In genomic region chr6:108723236-108723635, GRCm38 (mm10) we compare ENCODE assay signal across 28 mouse cellular contexts. TPM values are rescaled to one million over a fixed set of nuclear protein-coding genes. Genes with fewer than 3 reads are reported as not detected.
DNase-seq lines count a peak whose midpoint lies in the region; ATAC-seq lines count a peak whose summit lies in the region.
"Had no signal": no experiment of that assay in that cellular context is flagged by ENCODE, and none has a peak within 500 bp of the region (broad histone marks: within the 10 kb centered on the region; RNA-seq: fewer than 3 reads in every experiment).

No protein-coding gene starts in this region.

- 18% methylated on average over 2 of the region's 2 CpGs for WGBS in kidney, embryonic 14.5 days
- WGBS in forebrain, embryonic 10.5 days = 78% methylated on average over 2 of the region's 2 CpGs

- no peak overlapping the region for H3K4me3 ChIP-seq in kidney, embryonic 14.5 days (ENCODE audit: low read length)
- H3K4me3 ChIP-seq in forebrain, embryonic 10.5 days = no peak overlapping the region
- H3K4me3 ChIP-seq: embryonic facial prominence, embryonic 10.5 days; embryonic facial prominence, embryonic 13.5 days; erythroblast, embryonic 14.5 days; forebrain, embryonic 13.5 days; heart, adult 2 months; heart, embryonic 10.5 days; heart, embryonic 13.5 days had no signal

- DNase-seq in kidney, postnatal 4 days = no peak
- DNase-seq in NIH3T3 (ENCODE audit: low read depth) = peak; percentile 21
- DNase-seq in gastrocnemius, postnatal 25 days = no peak
- DNase-seq in forebrain, embryonic 10.5 days (ENCODE audit: extremely low spot score, low spot score) = no peak
- no peak for DNase-seq in lung, postnatal 4 days
- DNase-seq: adrenal gland, adult 2 months; adrenal gland, postnatal 14 days; B cell, adult 2 months; cerebellum, adult 11-12 months; cerebellum, adult 8-10 months; cerebellum, postnatal 10 days; cerebellum, postnatal 36 days; embryo, embryonic 11 days; gastrocnemius, postnatal 14 days; heart, adult 2 months; heart, postnatal 14 days; heart, postnatal 4 days had no signal

- no peak overlapping the region for H3K9ac ChIP-seq in kidney, embryonic 14.5 days (ENCODE audit: low read depth, low read length)
- H3K9ac ChIP-seq: embryonic facial prominence, embryonic 13.5 days; forebrain, embryonic 13.5 days; heart, embryonic 13.5 days; hindbrain, embryonic 14.5 days had no signal

- H3K36me3 ChIP-seq in kidney, embryonic 14.5 days (ENCODE audit: control insufficient read depth, insufficient read depth, low read length) = no peaks in the 10 kb centered on the region
- no peaks in the 10 kb centered on the region for H3K36me3 ChIP-seq in forebrain, embryonic 10.5 days (replicated peaks)
- H3K36me3 ChIP-seq: embryonic facial prominence, embryonic 10.5 days; embryonic facial prominence, embryonic 13.5 days; heart, embryonic 10.5 days; heart, embryonic 13.5 days had no signal

- no peaks in the 10 kb centered on the region for H3K4me1 ChIP-seq in kidney, embryonic 14.5 days (ENCODE audit: control insufficient read depth, insufficient read depth, low read length)
- H3K4me1 ChIP-seq in forebrain, embryonic 10.5 days = no peaks in the 10 kb centered on the region
- H3K4me1 ChIP-seq: embryonic facial prominence, embryonic 10.5 days; embryonic facial prominence, embryonic 13.5 days; forebrain, embryonic 13.5 days; heart, embryonic 10.5 days; heart, embryonic 13.5 days had no signal

- H3K4me2 ChIP-seq in kidney, embryonic 14.5 days (replicated peaks; ENCODE audit: low read depth, low read length) = no peak overlapping the region
- H3K4me2 ChIP-seq: embryonic facial prominence, embryonic 13.5 days; forebrain, embryonic 13.5 days; heart, embryonic 13.5 days; hindbrain, embryonic 14.5 days had no signal

- H3K27ac ChIP-seq in kidney, embryonic 14.5 days (ENCODE audit: low read depth, low read length) = no peak overlapping the region
- no peak overlapping the region for H3K27ac ChIP-seq in forebrain, embryonic 10.5 days
- H3K27ac ChIP-seq: embryonic facial prominence, embryonic 10.5 days; embryonic facial prominence, embryonic 13.5 days; forebrain, embryonic 13.5 days; heart, adult 2 months; heart, embryonic 10.5 days; heart, embryonic 13.5 days; hindbrain, embryonic 14.5 days had no signal

- ATAC-seq in kidney, embryonic 14.5 days (ENCODE audit: low FRiP score, low TSS enrichment) = 0 out of 2 replicates have a peak, but pooled peaks have one; percentile 15
- peak; percentile 20; the same call in 1 of the 2 replicates for ATAC-seq in granulocyte monocyte progenitor cell, adult 5-6 weeks (replicated peaks; ENCODE audit: poor library complexity, severe bottlenecking)
- ATAC-seq: CD4-positive, CD25-positive, alpha-beta regulatory T cell, adult 4 months; forebrain, embryonic 13.5 days; forebrain, embryonic 16.5 days had no signal

- H3K27me3 ChIP-seq in kidney, embryonic 14.5 days (ENCODE audit: control insufficient read depth, insufficient read depth, low read length) = no peaks in the 10 kb centered on the region
- no peaks in the 10 kb centered on the region for H3K27me3 ChIP-seq in forebrain, embryonic 10.5 days (ENCODE audit: poor library complexity, severe bottlenecking)
- H3K27me3 ChIP-seq: embryonic facial prominence, embryonic 13.5 days; forebrain, embryonic 13.5 days; heart, embryonic 13.5 days had no signal

- H3K9me3 ChIP-seq in kidney, embryonic 14.5 days (ENCODE audit: control insufficient read depth, low read length) = no peaks in the 10 kb centered on the region
- H3K9me3 ChIP-seq in forebrain, embryonic 10.5 days = no peaks in the 10 kb centered on the region
- H3K9me3 ChIP-seq: embryonic facial prominence, embryonic 10.5 days; embryonic facial prominence, embryonic 13.5 days; forebrain, embryonic 13.5 days; heart, embryonic 10.5 days; heart, embryonic 13.5 days had no signal

RNA-seq across cellular contexts. Expression of gene Arl8b, which starts 59.7 kb away (rescaled TPM):
- 57.2 and 83.3 TPM in 2 replicates for polyA plus RNA-seq in kidney, embryonic 14.5 days (2014; fragmentation: Nextera tagmentation; extraction: Ambion mirVana)
- total RNA-seq in granulocyte monocyte progenitor cell, adult 5-6 weeks (2014; fragmentation: Nextera tagmentation) = 96.8 and 113 TPM in 2 replicates
- 59.2 and 91.6 TPM in 2 replicates for total RNA-seq in granulocyte monocyte progenitor cell, adult 5-6 weeks (2017)
- total RNA-seq in gastrocnemius, postnatal 25 days (2021) = 10 to 100 TPM; 89.1 to 93.3 TPM
- 62.6 and 64.6 TPM in 2 replicates for polyA plus RNA-seq in forebrain, embryonic 10.5 days (2016; fragmentation: Nextera tagmentation; extraction: Ambion mirVana)
